Mouse (Mus musculus) layer of hippocampus, adult 2 months (tissue): ENCODE data around the gene Gm20837. TPM values are rescaled to one million over a fixed set of nuclear protein-coding genes. Genes with fewer than 3 reads are reported as not detected.
"Not testable (repeated sequence)": the region's sequence is repeated elsewhere in the genome, so short reads cannot be mapped to it uniquely, and the experiment has no call there.

Source experiments
- DNase-seq, 2 experiments: peaks; one replicate each; pipeline ENCODE4 v3.0.0; 2022; ENCODE audit warnings: low spot score in 2 of 2
- H3K27ac ChIP-seq: fragments of 200-600 bp; 2 replicates; pipeline ENCODE4 v1.8.1; 2022
- H3K4me3 ChIP-seq: fragments of 200-600 bp; 2 replicates; pipeline ENCODE4 v1.8.1; 2022; ENCODE audit warnings: mild to moderate bottlenecking
- long read RNA-seq, 2 experiments: library from polyadenylated mRNA; stranded (forward); transcript quantifications; one replicate each; pipeline ENCODE4 v2.0.0; 2021; ENCODE audit warnings: borderline mapping rate in 2 of 2
- total RNA-seq, 2 experiments: library from RNA; stranded (reverse); gene quantifications; 2 replicates each; pipeline ENCODE4 v1.2.3; 2021

Gm20837 gene
- not detected for total RNA-seq
- long read RNA-seq, experiment 1: 0 reads
- long read RNA-seq, experiment 2: 0 reads

GRCm38 (mm10) chrY:90400948-90401347 lies at the start of gene Gm20837:
Gm20837 (plus strand) TSS chrY:90401248.
- DNase-seq, H3K4me3 ChIP-seq, H3K27ac ChIP-seq: not testable (repeated sequence)
